Mouse (Mus musculus) liver, postnatal 0 days (tissue): ENCODE measurements around the gene Rapgef1. TPM values are rescaled to one million over a fixed set of nuclear protein-coding genes. Genes with fewer than 3 reads are reported as not detected.

Source experiments
- ATAC-seq: fragments of 200-750 bp; cut with Nextera tagmentation; 2 replicates; pipeline ENCODE4 v1.8.0; 2017; ENCODE audit warnings: mild to moderate bottlenecking, moderate library complexity
- DNase-seq: peaks from one replicate; pipeline ENCODE4 v3.0.0-alpha.2; 2016
- H3K27ac ChIP-seq: fragments of 300-500 bp; sonication (generic); 2 replicates; pipeline ENCODE4 v1.5.1; 2014; ENCODE audit warnings: antibody characterized with exemption, moderate library complexity, mild to moderate bottlenecking, low read depth
- H3K27me3 ChIP-seq: fragments of 300-500 bp; sonication (generic); 2 replicates; pipeline ENCODE4 v1.6.1; 2014; ENCODE audit warnings: low read length, control low read depth, mixed read lengths; ENCODE audit not compliant: insufficient read depth
- H3K36me3 ChIP-seq: fragments of 300-500 bp; sonication (generic); replicated peaks from 2 replicates; pipeline ENCODE4 v1.6.1; 2014; ENCODE audit warnings: mild to moderate bottlenecking, control low read depth, low read length, moderate library complexity, mixed read lengths; ENCODE audit not compliant: insufficient read depth
- H3K4me1 ChIP-seq: fragments of 300-500 bp; sonication (generic); 2 replicates; pipeline ENCODE4 v1.6.1; 2014; ENCODE audit warnings: antibody characterized with exemption, mild to moderate bottlenecking, control low read depth; ENCODE audit not compliant: insufficient read depth
- H3K4me2 ChIP-seq: fragments of 300-500 bp; sonication (generic); 2 replicates; pipeline ENCODE4 v1.6.1; 2014; ENCODE audit warnings: low read depth, mild to moderate bottlenecking, low read length, moderate library complexity, mixed read lengths
- H3K4me3 ChIP-seq: fragments of 300-500 bp; sonication (generic); 2 replicates; pipeline ENCODE4 v1.5.1; 2014; ENCODE audit warnings: low read depth, low read length
- H3K9ac ChIP-seq: fragments of 300-500 bp; sonication (generic); replicated peaks from 2 replicates; pipeline ENCODE4 v1.6.1; 2014; ENCODE audit warnings: mild to moderate bottlenecking, moderate library complexity
- H3K9me3 ChIP-seq: fragments of 300-500 bp; sonication (generic); 2 replicates; pipeline ENCODE4 v1.6.1; 2016; ENCODE audit warnings: mild to moderate bottlenecking, control low read depth, low read length, mixed read lengths
- CTCF ChIP-seq: sonication (generic); IDR thresholded peaks from 2 replicates; pipeline ENCODE4 v1.5.1; 2016; ENCODE audit warnings: antibody characterized with exemption, low read depth
- EP300 ChIP-seq: IDR thresholded peaks from 2 replicates; pipeline ENCODE4 v1.6.1; 2016; ENCODE audit warnings: antibody characterized with exemption, low read depth, mild to moderate bottlenecking
- WGBS: fragments of 180-500 bp; shearing (Covaris S2); extraction: QIAGEN DNeasy Blood & Tissue Kit; methylation state at CpG from one replicate; pipeline ENCODE4 v1.1.7; 2014; ENCODE audit not compliant: insufficient replicate concordance; 5-methylcytosine and 5-hydroxymethylcytosine counted together
- polyA plus RNA-seq: library from polyadenylated mRNA; unstranded; fragments of >200 nt; fragmentation: Nextera tagmentation; extraction: Ambion mirVana; gene quantifications from 2 replicates; pipeline ENCODE4 v1.2.1, GENCODE M21; 2015

Rapgef1 gene
- polyA plus RNA-seq, 1 experiment from 2014 or later: 4.8 TPM

DNA sequence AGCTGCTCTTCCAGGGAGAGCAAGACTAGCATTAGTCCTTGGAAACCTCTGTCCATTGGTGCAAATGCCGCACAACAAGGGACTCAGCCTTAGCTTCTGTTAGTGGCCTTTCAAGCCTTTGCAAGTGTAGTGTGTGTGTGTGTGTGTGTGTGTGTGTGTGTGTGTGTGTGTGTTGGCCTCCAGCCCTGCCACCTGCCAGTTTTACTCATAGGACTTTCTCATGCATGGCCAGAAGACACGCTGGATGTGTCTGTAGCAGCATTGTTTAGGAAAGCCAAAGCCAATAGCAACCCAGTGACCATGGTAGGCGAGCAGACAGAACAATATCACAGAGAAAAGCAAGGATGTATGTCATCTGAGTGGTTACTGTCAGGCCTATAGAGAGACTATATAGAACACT is 52.3 kb downstream of the Rapgef1 start:
- Histone ChIP-seq H3K4me3 (no peak overlapping the region), H3K36me3 (no peaks in the 10 kb centered on the region), H3K27ac (no peak overlapping the region), H3K4me1 (peaks cover 64% of the 10 kb centered on the region), H3K9me3 (no peaks in the 10 kb centered on the region), H3K27me3 (no peaks in the 10 kb centered on the region), H3K9ac (no peak overlapping the region), H3K4me2 (no peak overlapping the region)
- DNase-seq (no peak), ATAC-seq (no peak)
- TF ChIP-seq CTCF (no peak), EP300 (no peak)
- 82% methylated on average over 3 of the region's 3 CpGs for WGBS

DNA sequence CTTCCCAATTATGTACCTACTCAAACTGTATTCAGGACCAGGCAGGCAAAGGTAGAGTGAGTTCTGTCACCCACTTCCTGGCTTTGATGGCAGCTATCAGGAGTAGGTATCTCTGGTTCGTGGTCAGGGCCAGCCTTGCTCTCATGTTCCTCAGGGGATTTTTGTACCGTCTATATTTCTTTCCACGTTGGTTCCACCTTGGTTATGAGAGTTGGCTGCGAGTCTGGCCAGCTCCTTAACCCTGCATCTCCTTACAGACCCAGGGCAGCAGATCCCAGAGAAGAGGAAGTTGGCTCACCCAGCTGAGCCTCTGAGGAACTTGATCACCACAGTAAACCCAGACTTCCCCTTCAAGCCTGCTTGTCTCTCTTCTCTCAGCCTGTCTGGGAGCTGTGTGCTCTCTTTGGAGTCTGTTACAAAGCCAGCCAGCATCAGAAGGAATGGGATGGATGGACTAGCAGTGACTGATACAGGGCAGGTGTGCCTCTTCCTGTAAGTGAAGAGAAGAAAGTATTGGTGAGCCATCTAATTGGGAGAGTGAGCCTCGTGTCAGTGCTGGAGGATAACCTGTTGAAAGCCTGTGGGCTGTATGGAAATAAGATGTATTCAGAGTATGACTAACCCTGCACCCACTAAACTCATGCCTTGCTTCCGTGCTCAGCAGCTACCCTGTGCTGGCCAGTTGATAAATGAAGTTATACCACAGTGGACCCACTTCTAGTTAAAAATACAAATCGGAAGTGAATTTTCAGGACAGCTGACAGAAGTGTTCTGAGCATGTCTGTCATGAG is 53.4 kb downstream of the Rapgef1 start:
- TF ChIP-seq EP300 (no peak), CTCF (no peak)
- no peak overlapping the region for H3K9ac ChIP-seq
- DNase-seq (no peak), ATAC-seq (no peak)
- no peaks in the 10 kb centered on the region for H3K27me3 ChIP-seq
- no peaks in the 10 kb centered on the region for H3K36me3 ChIP-seq
- WGBS: 35% methylated on average over 7 of the region's 7 CpGs
- H3K4me2 ChIP-seq: 0 out of 2 replicates have a peak overlapping the region, but pooled peaks have one; percentile 19
- H3K9me3 ChIP-seq: no peaks in the 10 kb centered on the region
- no peak overlapping the region for H3K4me3 ChIP-seq
- peak overlapping the region; percentile 36 for H3K27ac ChIP-seq
- H3K4me1 ChIP-seq: peaks cover 57% of the 10 kb centered on the region

DNA sequence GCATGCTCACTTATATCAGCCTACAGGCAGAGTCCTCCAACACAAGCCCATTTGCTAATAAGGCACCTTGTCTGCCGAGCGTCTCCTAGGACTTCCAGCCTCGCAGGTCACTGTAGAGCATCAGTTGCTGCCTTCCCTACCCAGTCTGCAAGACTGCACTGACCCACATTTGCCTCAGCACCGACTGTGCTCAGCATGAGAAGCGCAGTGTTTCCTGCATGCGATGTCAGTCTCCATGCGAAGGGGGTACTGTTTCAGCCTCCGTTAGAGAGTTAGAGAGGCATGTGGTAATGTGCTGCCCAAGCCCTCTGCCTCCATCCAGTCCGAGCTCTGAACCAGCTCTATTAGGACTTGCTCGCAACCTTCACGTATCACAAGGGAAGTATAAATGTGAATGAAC is 54.6 kb downstream of the Rapgef1 start:
- ATAC-seq: no peak
- no peak overlapping the region for H3K4me3 ChIP-seq
- WGBS: 83% methylated on average over 11 of the region's 11 CpGs
- TF ChIP-seq EP300 (no peak), CTCF (no peak)
- no peaks in the 10 kb centered on the region for H3K9me3 ChIP-seq
- no peak overlapping the region for H3K9ac ChIP-seq
- H3K27ac ChIP-seq: no peak overlapping the region
- no peaks in the 10 kb centered on the region for H3K36me3 ChIP-seq
- H3K4me1 ChIP-seq: peaks cover 51% of the 10 kb centered on the region
- no peak overlapping the region for H3K4me2 ChIP-seq
- DNase-seq: no peak
- no peaks in the 10 kb centered on the region for H3K27me3 ChIP-seq

DNA sequence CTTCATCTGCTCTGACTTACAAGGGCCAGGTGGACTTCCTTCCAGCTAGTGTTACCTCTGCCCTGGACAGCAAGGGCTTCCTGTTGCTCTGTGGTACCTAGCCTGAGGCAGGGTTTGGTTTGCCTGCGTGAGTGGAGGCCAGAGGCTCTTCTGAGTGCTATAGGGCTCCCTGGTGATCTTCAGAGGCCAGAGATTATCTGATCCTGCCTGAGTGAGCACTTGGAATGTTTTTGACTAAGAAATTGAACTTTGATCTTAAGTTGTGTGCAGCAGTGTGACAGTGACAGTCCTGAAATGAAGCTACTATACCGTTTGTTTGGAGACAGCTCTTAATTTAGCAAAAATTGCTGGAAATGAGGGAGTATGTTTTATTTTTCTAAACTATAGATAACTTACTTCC is 55.0 kb downstream of the Rapgef1 start:
- DNase-seq (no peak), ATAC-seq (no peak)
- H3K9ac ChIP-seq: no peak overlapping the region
- H3K36me3 ChIP-seq: 0 out of 2 replicates have a peak, but pooled peaks cover 4% of the 10 kb centered on the region
- TF ChIP-seq EP300: no peak
- TF ChIP-seq CTCF: no peak
- WGBS: 53% methylated on average over 2 of the region's 2 CpGs
- H3K9me3 ChIP-seq: no peaks in the 10 kb centered on the region
- no peak overlapping the region for H3K4me2 ChIP-seq
- 0 out of 2 replicates have a peak overlapping the region, but pooled peaks have one; percentile 29 for H3K27ac ChIP-seq
- peaks cover 49% of the 10 kb centered on the region for H3K4me1 ChIP-seq
- H3K27me3 ChIP-seq: no peaks in the 10 kb centered on the region
- H3K4me3 ChIP-seq: no peak overlapping the region

DNA sequence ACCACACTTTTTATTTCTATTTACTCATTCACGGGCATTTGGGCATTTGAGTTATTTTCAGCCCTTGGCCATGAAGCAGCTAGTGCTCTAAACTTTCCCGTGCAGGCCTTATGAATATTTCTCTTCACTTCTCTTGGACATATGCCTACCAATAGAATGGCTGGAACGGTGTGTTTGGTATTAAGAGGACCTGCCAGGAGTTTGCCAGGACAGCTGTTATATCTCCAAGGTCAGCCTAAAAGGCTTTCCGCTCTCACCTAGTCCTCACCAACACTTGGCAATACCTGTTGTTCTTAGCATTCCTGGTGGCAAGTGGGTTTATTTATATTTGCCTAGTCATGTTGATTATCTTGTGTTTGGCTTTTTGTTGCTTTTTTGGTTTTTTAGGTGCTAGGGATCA is 56.3 kb downstream of the Rapgef1 start:
- H3K4me1 ChIP-seq: peaks cover 36% of the 10 kb centered on the region
- no peak overlapping the region for H3K4me2 ChIP-seq
- H3K9ac ChIP-seq: no peak overlapping the region
- H3K27me3 ChIP-seq: no peaks in the 10 kb centered on the region
- DNase-seq (no peak), ATAC-seq (no peak)
- no peaks in the 10 kb centered on the region for H3K9me3 ChIP-seq
- peaks cover 4% of the 10 kb centered on the region; the same call in 1 of the 2 replicates for H3K36me3 ChIP-seq
- no peak overlapping the region for H3K4me3 ChIP-seq
- peak overlapping the region; percentile 64; the same call in 1 of the 2 replicates for H3K27ac ChIP-seq
- 78% methylated on average over 4 of the region's 4 CpGs for WGBS
- TF ChIP-seq CTCF: no peak
- TF ChIP-seq EP300: no peak

DNA sequence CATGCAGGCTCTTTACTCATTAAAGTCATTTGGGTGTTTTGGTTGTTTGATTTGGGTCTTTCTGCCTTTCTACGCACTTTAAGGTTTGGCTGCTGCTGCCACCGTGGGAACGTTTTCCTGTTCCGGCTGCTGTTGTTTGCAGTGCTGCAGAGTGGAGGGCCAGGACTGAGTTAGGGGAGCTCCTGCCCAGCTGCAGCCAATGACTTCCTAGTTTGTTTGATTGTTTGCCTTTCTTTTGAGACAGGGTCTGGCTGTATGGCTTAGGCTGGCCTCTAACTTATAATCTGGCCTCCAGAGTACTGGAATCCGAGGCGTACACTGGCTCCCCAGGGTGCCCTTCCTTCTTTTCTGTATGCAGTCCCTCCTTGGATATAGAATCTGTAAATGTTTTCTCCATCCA is 57.0 kb downstream of the Rapgef1 start:
- 42% methylated on average over 6 of the region's 6 CpGs for WGBS
- ATAC-seq (no peak), DNase-seq (no peak)
- no peak overlapping the region for H3K4me2 ChIP-seq
- peak overlapping the region; percentile 64 for H3K27ac ChIP-seq
- H3K4me1 ChIP-seq: peaks cover 29% of the 10 kb centered on the region
- no peak for TF ChIP-seq CTCF
- TF ChIP-seq EP300: no peak
- H3K4me3 ChIP-seq: no peak overlapping the region
- no peak overlapping the region for H3K9ac ChIP-seq
- H3K9me3 ChIP-seq: no peaks in the 10 kb centered on the region
- peaks cover 4% of the 10 kb centered on the region; the same call in 1 of the 2 replicates for H3K36me3 ChIP-seq
- no peaks in the 10 kb centered on the region for H3K27me3 ChIP-seq

DNA sequence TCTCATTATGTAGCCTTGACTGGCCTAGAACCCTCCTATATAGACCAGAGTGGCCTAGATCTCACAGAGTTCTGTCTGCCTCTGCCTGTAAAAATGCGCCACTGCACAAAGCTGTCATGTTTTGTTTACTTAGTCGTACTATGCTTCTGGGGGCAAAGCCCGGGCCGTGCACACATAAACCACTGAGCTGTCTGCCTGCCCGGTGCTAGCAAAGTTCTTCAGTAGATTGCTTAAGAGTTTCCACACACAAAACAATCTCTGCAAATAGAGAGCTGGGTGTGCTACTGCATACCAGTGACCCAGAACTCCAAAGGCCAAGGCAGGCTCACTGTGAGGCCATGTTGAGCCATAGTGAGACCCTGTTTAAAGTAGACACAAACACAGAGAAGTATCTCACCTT is 58.3 kb downstream of the Rapgef1 start:
- Histone ChIP-seq H3K9me3 (no peaks in the 10 kb centered on the region), H3K27ac (peak overlapping the region; percentile 88), H3K4me2 (no peak overlapping the region), H3K27me3 (no peaks in the 10 kb centered on the region), H3K4me3 (no peak overlapping the region), H3K36me3 (peaks cover 4% of the 10 kb centered on the region; the same call in 1 of the 2 replicates), H3K4me1 (peaks cover 19% of the 10 kb centered on the region), H3K9ac (no peak overlapping the region)
- 58% methylated on average over 5 of the region's 5 CpGs for WGBS
- ATAC-seq: peak; percentile 99
- DNase-seq: peak; percentile 54
- TF ChIP-seq EP300 (peak; percentile 63), CTCF (peak; percentile 20; the same call in 1 of the 2 replicates)
